Mouse (Mus musculus): Measurements from ENCODE around the gene Slc31a1. TPM values are rescaled to one million over a fixed set of nuclear protein-coding genes. Genes with fewer than 3 reads are reported as not detected.

The Slc31a1 gene
- polyA plus RNA-seq, 2 experiments, result 22.4 to 36.6 TPM

DNA sequence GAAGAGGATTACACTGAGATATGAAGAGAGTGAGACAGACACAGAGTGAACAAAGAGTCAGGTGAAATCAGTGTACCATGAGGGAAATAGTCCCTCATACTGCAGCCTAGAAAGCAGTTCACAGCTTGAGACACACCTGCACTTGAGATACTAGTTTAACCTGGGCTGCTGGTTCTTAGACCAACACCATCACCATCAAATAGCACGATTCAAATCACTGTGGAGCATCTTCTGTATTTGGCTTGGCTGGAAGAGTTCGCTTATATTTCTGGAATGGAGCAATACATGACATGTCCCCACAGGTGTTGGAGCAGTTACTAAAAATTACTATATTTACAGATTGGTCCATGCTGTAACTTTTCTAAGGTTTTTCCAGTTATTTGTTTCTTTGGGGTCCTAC, 15.6 kb downstream of the Slc31a1 start:
- H3K4me1 ChIP-seq (replicated peaks; ENCODE audit: control insufficient read depth in 2 of 2, insufficient read depth in 2 of 2, low read length in 1 of 2), result peaks cover 35 to 46% of the 10 kb centered on the region in 2 experiments
- no peak overlapping the region for H3K4me2 ChIP-seq (ENCODE audit: low read depth)
- H3K36me3 ChIP-seq (replicated peaks; ENCODE audit: control insufficient read depth, insufficient read depth, low read depth), result no peaks in the 10 kb centered on the region; the same call in 1 of the 2 replicates
- 52% methylated on average over 2 of the region's 2 CpGs for WGBS (ENCODE audit: insufficient replicate concordance)
- TF ChIP-seq CTCF (IDR thresholded peaks at IDR 0.05; ENCODE audit: low read depth) (no peak), EP300 (IDR thresholded peaks at IDR 0.05; ENCODE audit: low read depth) (no peak)
- H3K27me3 ChIP-seq (ENCODE audit: control insufficient read depth, insufficient read depth, low read length), result no peaks in the 10 kb centered on the region
- no peak for ATAC-seq (ENCODE audit: insufficient read depth)
- H3K27ac ChIP-seq, result no peak overlapping the region
- no peak for DNase-seq (ENCODE audit: low read depth in 3 of 3, low spot score in 3 of 3)
- no peak overlapping the region for H3K9ac ChIP-seq (replicated peaks)
- H3K4me3 ChIP-seq (ENCODE audit: insufficient read depth in 1 of 2, low read depth in 2 of 2, low read length in 2 of 2), result no peak overlapping the region
- no peaks in the 10 kb centered on the region for H3K9me3 ChIP-seq (ENCODE audit: control insufficient read depth, low read length)

- ATAC-seq (ENCODE audit: insufficient read depth) (no peak), DNase-seq (ENCODE audit: low read depth in 3 of 3, low spot score in 3 of 3) (no peak)
- H3K4me2 ChIP-seq (ENCODE audit: low read depth), result no peak overlapping the region
- 68% methylated on average over 9 of the region's 9 CpGs for WGBS (ENCODE audit: insufficient replicate concordance)
- H3K4me1 ChIP-seq (replicated peaks; ENCODE audit: control insufficient read depth in 2 of 2, insufficient read depth in 2 of 2, low read length in 1 of 2), result peaks cover 9 to 15% of the 10 kb centered on the region in 2 experiments
- no peaks in the 10 kb centered on the region for H3K9me3 ChIP-seq (ENCODE audit: control insufficient read depth, low read length)
- no peaks in the 10 kb centered on the region for H3K36me3 ChIP-seq (replicated peaks; ENCODE audit: control insufficient read depth, insufficient read depth, low read depth)
- H3K4me3 ChIP-seq (ENCODE audit: insufficient read depth in 1 of 2, low read depth in 2 of 2, low read length in 2 of 2), result no peak overlapping the region
- TF ChIP-seq EP300 (IDR thresholded peaks at IDR 0.05; ENCODE audit: low read depth) (no peak), CTCF (IDR thresholded peaks at IDR 0.05; ENCODE audit: low read depth) (no peak)
- no peak overlapping the region for H3K9ac ChIP-seq (replicated peaks)
- H3K27me3 ChIP-seq (ENCODE audit: control insufficient read depth, insufficient read depth, low read length), result no peaks in the 10 kb centered on the region
- no peak overlapping the region for H3K27ac ChIP-seq
Measured at GRCm38 (mm10) chr4:62379724-62380381, 19.3 kb downstream of the Slc31a1 start.

DNA sequence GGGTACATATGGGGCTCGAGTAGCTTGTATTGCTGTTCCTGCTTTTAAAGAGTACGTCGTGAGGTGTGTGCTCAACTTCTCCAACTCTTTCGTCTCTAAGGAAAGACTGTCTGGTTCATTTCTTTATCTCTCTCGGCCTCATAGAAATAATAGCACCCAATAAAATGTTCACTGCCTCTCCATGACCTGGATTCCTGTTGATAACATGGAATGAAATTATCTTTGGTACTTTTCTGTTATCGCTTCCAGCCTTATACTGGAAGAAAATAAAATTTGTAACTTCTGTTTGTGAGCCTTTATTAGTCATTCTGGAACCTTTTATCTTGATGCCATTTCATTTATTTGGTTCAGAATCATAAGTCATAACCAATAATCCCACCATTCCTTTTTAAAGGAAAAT, 22.7 kb downstream of the Slc31a1 start:
- DNase-seq (ENCODE audit: low read depth in 3 of 3, low spot score in 3 of 3) (no peak), ATAC-seq (ENCODE audit: insufficient read depth) (no peak)
- no peak overlapping the region for H3K4me3 ChIP-seq (ENCODE audit: insufficient read depth in 1 of 2, low read depth in 2 of 2, low read length in 2 of 2)
- H3K27me3 ChIP-seq (ENCODE audit: control insufficient read depth, insufficient read depth, low read length), result no peaks in the 10 kb centered on the region
- H3K36me3 ChIP-seq (replicated peaks; ENCODE audit: control insufficient read depth, insufficient read depth, low read depth), result peaks cover 9% of the 10 kb centered on the region
- no peak overlapping the region for H3K9ac ChIP-seq (replicated peaks)
- peaks cover 7 to 11% of the 10 kb centered on the region in 2 experiments; a peak in 3 of 4 replicates for H3K4me1 ChIP-seq (replicated peaks; ENCODE audit: control insufficient read depth in 2 of 2, insufficient read depth in 2 of 2, low read length in 1 of 2)
- TF ChIP-seq CTCF (IDR thresholded peaks at IDR 0.05; ENCODE audit: low read depth) (no peak), EP300 (IDR thresholded peaks at IDR 0.05; ENCODE audit: low read depth) (peak; percentile 39)
- H3K4me2 ChIP-seq (ENCODE audit: low read depth), result no peak overlapping the region
- H3K27ac ChIP-seq, result no peak overlapping the region
- WGBS (ENCODE audit: insufficient replicate concordance), result 55% methylated on average over 6 of the region's 6 CpGs
- no peaks in the 10 kb centered on the region for H3K9me3 ChIP-seq (ENCODE audit: control insufficient read depth, low read length)

DNA sequence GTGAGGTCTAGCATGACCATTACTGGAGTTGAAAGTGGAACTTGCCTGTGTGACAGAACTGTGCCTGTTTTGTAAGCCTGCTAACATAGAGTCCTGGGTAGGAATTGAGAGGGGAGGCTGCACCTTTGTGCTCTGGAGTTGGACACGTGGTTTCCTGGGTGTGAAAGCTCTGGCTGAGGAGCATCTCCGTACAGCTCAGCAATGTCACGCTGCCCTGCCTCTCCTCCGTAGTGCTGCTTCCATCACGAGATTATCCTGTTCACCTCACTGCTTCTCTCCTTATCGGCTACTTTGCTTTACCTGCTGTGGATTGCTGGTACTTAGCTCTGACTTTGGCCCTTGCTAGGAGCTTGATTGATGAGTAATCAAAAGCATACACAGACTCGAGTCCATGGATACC, 23.2 kb downstream of the Slc31a1 start:
- 66% methylated on average over 7 of the region's 7 CpGs for WGBS (ENCODE audit: insufficient replicate concordance)
- no peak for DNase-seq (ENCODE audit: low read depth in 3 of 3, low spot score in 3 of 3)
- peak overlapping the region; percentile 9; the same call in 1 of the 2 replicates for H3K27ac ChIP-seq

DNA sequence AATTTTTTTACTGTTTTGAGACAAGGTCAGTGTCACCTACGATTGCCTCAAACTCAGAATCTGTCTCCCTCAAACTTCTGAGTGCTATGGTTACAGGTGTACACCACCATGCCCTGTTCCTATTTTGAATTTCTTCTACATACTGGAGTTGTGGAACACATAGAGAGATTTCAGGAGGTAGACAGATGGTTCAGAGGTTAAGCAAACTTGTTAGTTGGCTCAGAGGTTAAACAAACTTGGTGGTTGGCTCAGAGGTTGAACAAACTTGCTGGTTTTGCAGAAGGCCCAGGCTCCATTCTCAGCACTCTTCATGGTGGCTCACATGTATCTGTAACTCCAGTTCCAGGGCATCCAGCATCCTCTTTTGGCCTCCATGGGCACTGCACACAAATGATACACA, 23.6 kb downstream of the Slc31a1 start:
- no peak for TF ChIP-seq EP300 (IDR thresholded peaks at IDR 0.05; ENCODE audit: low read depth)
- TF ChIP-seq CTCF (IDR thresholded peaks at IDR 0.05; ENCODE audit: low read depth), result no peak
- peak; percentile 51; the same call in 1 of the 2 replicates for ATAC-seq (ENCODE audit: insufficient read depth)
- H3K4me1 ChIP-seq (replicated peaks; ENCODE audit: control insufficient read depth in 2 of 2, insufficient read depth in 2 of 2, low read length in 1 of 2), result peaks cover 7 to 8% of the 10 kb centered on the region in 2 experiments; a peak in 3 of 4 replicates
- no peaks in the 10 kb centered on the region for H3K9me3 ChIP-seq (ENCODE audit: control insufficient read depth, low read length)
- H3K27me3 ChIP-seq (ENCODE audit: control insufficient read depth, insufficient read depth, low read length), result no peaks in the 10 kb centered on the region
- H3K4me3 ChIP-seq (ENCODE audit: insufficient read depth in 1 of 2, low read depth in 2 of 2, low read length in 2 of 2), result no peak overlapping the region
- DNase-seq (ENCODE audit: low read depth in 3 of 3, low spot score in 3 of 3), result no peak
- H3K9ac ChIP-seq (replicated peaks), result no peak overlapping the region
- peaks cover 11% of the 10 kb centered on the region for H3K36me3 ChIP-seq (replicated peaks; ENCODE audit: control insufficient read depth, insufficient read depth, low read depth)
- H3K27ac ChIP-seq, result no peak overlapping the region
- 70% methylated on average over 1 of the region's 1 CpGs for WGBS (ENCODE audit: insufficient replicate concordance)
- H3K4me2 ChIP-seq (ENCODE audit: low read depth), result peak overlapping the region; percentile 32

More for the DNA sequence above, 23.2 kb downstream of the Slc31a1 start:
- no peaks in the 10 kb centered on the region for H3K27me3 ChIP-seq (ENCODE audit: control insufficient read depth, insufficient read depth, low read length)
- TF ChIP-seq CTCF (IDR thresholded peaks at IDR 0.05; ENCODE audit: low read depth), result no peak
- TF ChIP-seq EP300 (IDR thresholded peaks at IDR 0.05; ENCODE audit: low read depth), result no peak
- peak overlapping the region; percentile 32 for H3K4me2 ChIP-seq (ENCODE audit: low read depth)
- H3K4me3 ChIP-seq (ENCODE audit: insufficient read depth in 1 of 2, low read depth in 2 of 2, low read length in 2 of 2), result no peak overlapping the region
- peaks cover 11% of the 10 kb centered on the region for H3K36me3 ChIP-seq (replicated peaks; ENCODE audit: control insufficient read depth, insufficient read depth, low read depth)
- peak; percentile 23; the same call in 1 of the 2 replicates for ATAC-seq (ENCODE audit: insufficient read depth)
- no peaks in the 10 kb centered on the region for H3K9me3 ChIP-seq (ENCODE audit: control insufficient read depth, low read length)
- H3K9ac ChIP-seq (replicated peaks), result no peak overlapping the region
- H3K4me1 ChIP-seq (replicated peaks; ENCODE audit: control insufficient read depth in 2 of 2, insufficient read depth in 2 of 2, low read length in 1 of 2), result peaks cover 7 to 8% of the 10 kb centered on the region in 2 experiments; a peak in 3 of 4 replicates
